Mouse (Mus musculus): ENCODE measurements at regions not wholly inside any gene's neighbourhood (a gene's known extent, or its start where the extent isn't known, plus 50 kb on each side); places are given as distances from the start of the nearest gene placed in this dataset.
A peak's percentile ranks its signal among the peaks of the same experiment; 100 is the strongest.
"Not testable (repeated sequence)": the region's sequence is repeated elsewhere in the genome, so short reads cannot be mapped to it uniquely, and the experiment has no call there.

DNA sequence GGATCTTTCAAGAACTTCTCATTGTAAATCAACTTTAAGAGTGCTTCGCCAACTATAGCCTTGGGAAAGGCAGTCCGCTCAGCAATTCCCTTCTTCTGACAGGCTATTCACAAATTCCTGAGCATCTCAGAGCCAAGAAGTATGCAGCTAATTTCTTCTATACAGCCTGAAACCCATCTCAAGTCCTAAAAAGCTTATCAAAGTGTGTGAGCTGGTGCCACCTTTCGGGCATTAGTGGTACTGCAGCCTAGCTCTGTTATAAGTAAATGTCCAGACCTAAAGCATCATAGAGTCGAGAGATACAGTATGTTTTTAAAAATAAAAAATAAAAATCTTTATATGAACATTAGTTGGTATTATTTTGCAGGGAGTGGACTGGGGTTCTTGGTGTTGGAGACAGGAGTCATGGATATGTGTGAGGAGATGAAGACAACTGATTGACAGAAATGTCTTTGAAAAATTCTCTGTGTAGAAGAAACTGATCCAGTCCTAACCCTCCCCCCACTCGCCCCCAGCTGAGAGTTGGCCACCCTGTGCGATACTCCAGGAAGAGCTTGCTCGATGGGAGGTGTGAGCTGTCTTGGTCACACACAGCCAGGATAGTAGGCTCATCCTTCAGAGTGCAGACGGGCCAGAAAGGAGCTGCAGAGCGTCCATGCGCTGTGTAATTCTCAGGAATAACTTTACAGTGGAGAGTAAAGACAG, 56.4 kb downstream of the Bod1 start:
- peak; percentile 88 for DNase-seq (ENCODE audit: low spot score)

GRCm38 (mm10) chr11:31614394-31614713, 57.3 kb downstream of the Bod1 start:
- no peak for DNase-seq (ENCODE audit: low spot score)

DNA sequence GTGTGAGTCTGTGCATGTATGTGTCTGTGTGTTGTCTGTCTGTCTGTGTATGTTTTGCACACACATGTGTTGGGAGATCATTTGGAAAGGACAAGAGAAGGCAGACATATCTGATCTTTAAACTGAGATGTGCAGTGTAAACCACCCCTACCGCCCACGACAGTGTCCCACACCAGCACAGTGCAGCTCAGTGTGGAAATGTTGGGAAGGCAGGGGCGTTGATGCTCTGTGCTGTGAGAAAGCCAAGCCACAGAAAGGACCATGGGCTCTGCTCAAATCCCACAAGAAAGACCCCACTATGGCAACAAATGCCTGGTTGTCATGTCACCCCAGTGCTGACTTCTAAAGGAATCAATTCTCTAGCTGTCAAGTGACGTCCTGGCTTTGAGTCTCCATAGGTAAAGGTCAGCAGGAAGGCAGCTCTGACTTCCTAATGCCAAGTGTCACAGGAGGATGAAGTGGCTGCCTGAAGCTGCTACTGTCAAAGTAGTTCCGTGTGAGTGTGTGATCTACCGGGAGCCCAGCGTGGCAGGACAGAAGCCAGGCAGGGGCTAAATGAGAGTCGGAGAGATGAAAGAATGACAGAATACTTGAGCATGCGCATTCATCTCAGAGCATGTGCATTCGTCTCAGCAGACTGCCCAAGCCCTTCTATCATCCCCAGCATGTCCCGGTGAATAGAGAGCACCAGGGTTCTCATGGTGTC, 57.8 kb downstream of the Bod1 start:
- DNase-seq (ENCODE audit: low spot score), result no peak

DNA sequence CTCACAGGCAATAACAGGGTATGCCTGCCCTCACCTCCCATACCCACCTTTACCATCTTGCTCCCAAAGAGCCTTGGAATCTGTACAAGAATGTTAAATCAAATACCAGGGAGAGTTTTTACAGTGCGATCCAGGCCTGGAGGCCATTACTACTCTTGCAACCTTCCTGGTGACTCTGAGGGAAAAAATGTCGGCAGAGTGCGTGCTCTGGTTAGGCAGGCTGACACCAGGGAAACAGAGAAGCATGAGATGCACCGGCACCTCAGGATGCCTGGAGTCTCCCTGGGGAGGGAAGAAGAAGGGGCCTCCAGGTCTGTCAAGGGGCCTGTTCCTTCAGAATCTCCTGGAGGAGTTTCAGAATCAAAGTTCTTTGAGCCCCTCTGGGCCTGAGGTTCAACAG, 63.2 kb downstream of the Bod1 start:
- no peak for DNase-seq (ENCODE audit: low spot score)

DNA sequence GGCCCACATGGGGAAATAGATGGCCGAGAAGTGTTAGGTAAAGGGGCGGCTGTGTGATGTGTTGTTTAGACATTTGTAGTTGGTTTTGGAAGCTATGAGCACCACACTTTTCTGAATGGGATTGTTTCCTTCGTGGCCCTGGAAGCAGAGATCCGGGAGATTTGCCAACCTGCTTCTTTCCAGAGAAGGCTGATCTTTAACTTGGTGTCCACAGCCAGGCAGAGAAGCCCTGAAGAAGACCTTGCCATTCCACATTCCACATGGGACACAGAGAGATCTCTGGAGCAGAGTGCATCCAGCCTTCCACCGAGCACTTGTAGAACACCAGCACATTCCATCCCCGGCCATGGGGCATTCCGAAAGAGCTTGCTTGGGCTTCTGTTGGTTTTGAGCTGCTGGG, 70.2 kb downstream of the Bod1 start:
- DNase-seq (ENCODE audit: low spot score), result no peak

GRCm38 (mm10) chr11:31593604-31594003, 78.1 kb downstream of the Bod1 start:
- DNase-seq (ENCODE audit: low spot score), result no peak

- no peak for DNase-seq (ENCODE audit: low spot score)
Measured at GRCm38 (mm10) chr11:31592061-31592460, 79.6 kb downstream of the Bod1 start.

GRCm38 (mm10) chr11:31591037-31591554, 80.6 kb downstream of the Bod1 start:
- DNase-seq (ENCODE audit: low spot score), result no peak

DNA sequence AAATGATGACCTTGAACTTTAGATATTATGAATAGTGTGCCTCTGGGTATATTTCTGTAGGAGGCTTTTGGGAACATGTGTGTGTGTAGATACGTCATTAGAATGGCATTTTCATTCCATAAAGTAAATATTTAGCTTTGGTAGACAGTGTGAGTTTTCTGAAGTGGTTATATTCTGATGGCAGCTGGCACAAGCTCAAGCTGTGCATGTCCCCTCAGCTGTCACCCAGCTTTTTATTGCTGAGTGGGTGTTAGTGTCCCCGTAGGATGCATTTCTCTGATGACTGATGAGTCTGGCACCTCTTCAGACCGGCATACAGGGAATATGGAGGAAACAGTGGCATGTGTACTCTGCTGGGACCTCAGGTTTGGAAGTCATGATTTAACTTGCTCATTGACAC, 96.7 kb downstream of the Bod1 start:
- DNase-seq (ENCODE audit: low spot score), result no peak

DNA sequence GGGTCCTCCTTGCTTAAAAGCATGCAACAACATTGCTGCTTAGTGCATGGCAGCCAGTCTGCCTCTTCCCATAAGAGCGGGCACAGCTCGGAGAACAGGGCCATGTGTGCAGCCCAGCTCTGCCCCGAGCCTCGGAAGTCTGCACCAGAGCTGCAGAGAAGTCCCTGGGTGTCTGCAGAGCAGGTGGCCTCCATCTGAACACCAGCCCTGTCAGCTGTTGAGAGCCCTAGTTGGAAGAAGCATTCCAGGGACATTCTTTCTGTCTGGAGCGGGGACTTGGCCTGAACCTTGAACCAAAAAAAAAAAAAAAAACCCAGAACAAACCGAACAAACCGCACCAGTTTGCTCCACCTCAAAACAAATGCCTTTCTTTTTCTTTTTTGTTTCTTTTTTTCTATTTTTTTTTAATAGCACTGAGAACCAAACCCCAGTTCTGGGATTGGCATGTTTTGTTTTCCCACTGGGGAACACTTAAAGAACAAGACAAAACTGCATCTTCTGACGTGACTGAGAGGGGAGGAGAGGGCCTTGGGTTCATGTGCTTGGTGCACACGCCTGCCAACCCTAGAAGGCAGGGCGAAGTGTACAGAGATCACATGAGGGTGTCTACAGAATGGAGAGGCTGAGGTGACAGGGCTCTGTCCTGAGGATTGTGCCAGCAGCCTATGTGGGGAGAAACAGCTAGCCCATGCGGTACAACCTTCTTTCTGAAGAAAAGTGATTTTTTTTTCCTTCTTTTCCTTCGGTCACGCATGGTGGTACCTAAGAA, 106.8 kb downstream of the Bod1 start:
- no peak for DNase-seq (ENCODE audit: low spot score)

GRCm38 (mm10) chr11:31563826-31564741, 107.6 kb downstream of the Bod1 start:
- DNase-seq (ENCODE audit: low spot score), result no peak

GRCm38 (mm10) chr11:31562954-31563353, 108.7 kb downstream of the Bod1 start:
- no peak for DNase-seq (ENCODE audit: low spot score)

GRCm38 (mm10) chr11:31560775-31561174, 110.9 kb downstream of the Bod1 start:
- DNase-seq (ENCODE audit: low spot score), result no peak

GRCm38 (mm10) chr11:31555042-31555441, 116.6 kb downstream of the Bod1 start:
- DNase-seq (ENCODE audit: low spot score), result no peak

- peak; percentile 56 for DNase-seq (ENCODE audit: low spot score)
Measured at GRCm38 (mm10) chr11:31551614-31552271, 119.9 kb downstream of the Bod1 start.

DNA sequence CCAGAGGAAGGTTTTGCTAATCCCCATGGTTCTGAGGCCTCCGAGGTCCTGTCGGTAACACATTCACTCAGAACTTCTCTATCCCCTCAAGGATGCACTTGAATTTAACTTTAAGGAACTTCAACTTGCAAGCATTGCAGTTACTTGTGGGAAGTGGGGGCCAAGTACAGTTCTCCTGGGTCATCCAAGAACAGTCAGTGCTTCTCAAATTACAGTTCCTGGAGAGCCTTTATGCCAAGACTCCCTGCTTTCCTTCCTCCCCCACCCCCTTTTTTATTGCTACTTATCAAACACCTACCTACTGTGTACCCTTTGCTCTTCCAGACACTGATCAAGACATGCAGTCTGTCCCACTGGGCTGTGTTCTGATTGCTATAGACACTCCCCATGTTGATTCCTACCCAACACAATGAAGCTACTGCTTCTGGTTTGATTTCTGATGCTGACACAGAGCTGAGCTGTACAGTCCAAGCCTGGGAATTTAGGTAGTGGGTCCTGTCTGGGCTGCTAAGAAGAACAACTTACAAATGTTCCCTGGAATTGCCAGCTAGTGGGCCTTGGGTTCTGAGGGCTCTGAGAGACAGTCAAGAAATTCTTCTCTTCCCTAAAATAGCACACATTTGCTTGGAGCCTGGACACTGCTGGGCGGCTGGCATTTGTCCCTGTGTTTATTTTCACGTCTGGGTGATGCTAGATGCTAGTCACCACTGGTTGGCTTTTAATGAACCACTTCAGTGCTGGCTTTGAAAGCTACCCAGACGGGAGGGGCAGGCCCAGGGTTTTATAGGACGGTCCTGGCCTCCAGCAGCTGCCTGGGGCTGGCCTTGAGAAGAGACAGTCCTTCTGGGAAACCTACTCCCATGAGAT, 120.7 kb downstream of the Bod1 start:
- peak; percentile 18 for DNase-seq (ENCODE audit: low spot score)

GRCm38 (mm10) chr11:31545514-31545913, 126.2 kb downstream of the Bod1 start:
- not testable (repeated sequence) for DNase-seq (ENCODE audit: low spot score)

DNA sequence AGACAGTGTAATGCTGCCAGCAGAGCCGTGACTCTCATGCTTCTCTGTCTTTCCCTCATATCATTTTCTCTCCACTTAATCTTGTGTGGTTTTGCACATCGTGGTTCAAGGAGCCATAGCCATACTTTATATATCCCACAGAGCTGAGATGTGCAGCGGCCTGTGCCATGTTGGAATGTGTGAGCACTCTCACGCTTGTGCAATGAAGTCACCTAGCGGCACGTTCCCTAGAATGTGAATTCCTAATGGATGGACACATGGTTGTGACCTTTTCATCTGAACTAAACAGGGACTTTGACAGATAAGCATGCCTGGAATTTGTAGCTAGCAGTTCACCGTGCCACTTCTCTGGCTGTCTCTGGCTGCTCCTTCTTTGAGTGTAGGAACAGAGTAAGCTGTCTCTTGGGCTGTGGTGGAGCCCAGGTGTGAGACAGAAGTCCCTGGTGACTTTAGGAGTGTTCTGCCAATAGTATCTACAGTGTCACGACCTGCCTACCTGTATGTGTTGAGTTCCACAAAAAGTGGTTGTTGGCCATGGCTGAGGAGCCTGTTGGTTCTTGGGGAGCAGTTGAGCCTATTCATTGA, 129.0 kb downstream of the Bod1 start:
- no peak for DNase-seq (ENCODE audit: low spot score)

DNA sequence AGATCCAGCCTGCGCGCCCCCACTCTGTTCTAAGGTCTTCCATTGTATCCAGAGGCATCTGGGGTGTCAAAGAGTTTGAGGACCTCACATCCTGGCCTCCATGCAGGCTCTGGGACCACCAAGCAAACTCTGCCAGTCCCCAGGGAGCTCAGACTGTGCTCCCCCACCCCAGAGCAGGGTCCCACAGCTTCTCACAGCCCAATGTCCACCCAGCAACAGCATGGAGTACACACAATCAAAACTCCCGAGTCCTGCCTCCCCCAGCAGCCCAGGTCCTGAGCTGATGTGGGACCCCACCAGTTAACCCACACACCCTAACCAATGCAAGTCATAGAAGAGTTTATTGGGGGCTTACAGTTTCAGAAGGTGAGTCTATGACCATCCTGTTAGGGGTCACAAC, 130.3 kb downstream of the Bod1 start:
- DNase-seq (ENCODE audit: low spot score), result no peak

- no peak for DNase-seq (ENCODE audit: low spot score)
Measured at GRCm38 (mm10) chr11:31540816-31541215, 130.9 kb downstream of the Bod1 start.

All from embryo, embryonic 10.5 days (tissue).